Mouse (Mus musculus) lung, postnatal 0 days (tissue): Measurements from ENCODE around the gene Pakap. TPM values are rescaled to one million over a fixed set of nuclear protein-coding genes. Genes with fewer than 3 reads are reported as not detected.

Source experiments
- ATAC-seq: fragments of 200-750 bp; cut with Nextera tagmentation; 2 replicates; pipeline ENCODE4 v1.8.0; 2017; ENCODE audit warnings: moderate library complexity
- DNase-seq: peaks from one replicate; pipeline ENCODE4 v3.0.0-alpha.2; 2016; ENCODE audit warnings: low spot score
- H3K27ac ChIP-seq: fragments of 300-500 bp; sonication (generic); 2 replicates; pipeline ENCODE4 v1.5.1; 2014; ENCODE audit warnings: antibody characterized with exemption, mild to moderate bottlenecking, low read length, mixed read lengths
- H3K27me3 ChIP-seq: fragments of 300-500 bp; sonication (generic); replicated peaks from 2 replicates; pipeline ENCODE4 v1.6.1; 2014; ENCODE audit warnings: low read length, mixed read lengths; ENCODE audit not compliant: insufficient read depth
- H3K36me3 ChIP-seq: fragments of 300-500 bp; sonication (generic); 2 replicates; pipeline ENCODE4 v1.6.1; 2014; ENCODE audit warnings: low read length, mixed read lengths; ENCODE audit not compliant: insufficient read depth
- H3K4me1 ChIP-seq: fragments of 300-500 bp; sonication (generic); 2 replicates; pipeline ENCODE4 v1.6.1; 2014; ENCODE audit warnings: antibody characterized with exemption, low read depth, low read length, mixed read lengths; ENCODE audit not compliant: insufficient read depth
- H3K4me2 ChIP-seq: fragments of 300-500 bp; sonication (generic); replicated peaks from 2 replicates; pipeline ENCODE4 v1.6.1; 2014; ENCODE audit warnings: low read depth, mild to moderate bottlenecking, low read length, moderate library complexity, mixed read lengths
- H3K4me3 ChIP-seq: fragments of 300-500 bp; sonication (generic); 2 replicates; pipeline ENCODE4 v1.5.1; 2014; ENCODE audit warnings: low read depth, low read length
- H3K9ac ChIP-seq: fragments of 300-500 bp; sonication (generic); replicated peaks from 2 replicates; pipeline ENCODE4 v1.6.1; 2014; ENCODE audit warnings: low read depth, mild to moderate bottlenecking
- H3K9me3 ChIP-seq: fragments of 300-500 bp; sonication (generic); 2 replicates; pipeline ENCODE4 v1.6.1; 2016; ENCODE audit warnings: low read length, mixed read lengths
- CTCF ChIP-seq: IDR thresholded peaks from 2 replicates; pipeline ENCODE4 v1.5.1; 2016; ENCODE audit warnings: antibody characterized with exemption, mild to moderate bottlenecking
- EP300 ChIP-seq: IDR thresholded peaks from 2 replicates; pipeline ENCODE4 v1.6.1; 2016; ENCODE audit warnings: antibody characterized with exemption, mild to moderate bottlenecking, control low read depth
- WGBS: fragments of 180-500 bp; shearing (Covaris S2); extraction: QIAGEN DNeasy Blood & Tissue Kit; methylation state at CpG from one replicate; pipeline ENCODE4 v1.1.7; 2014; 5-methylcytosine and 5-hydroxymethylcytosine counted together
- polyA plus RNA-seq: library from polyadenylated mRNA; unstranded; fragments of >200 nt; fragmentation: Nextera tagmentation; extraction: Ambion mirVana; gene quantifications from 2 replicates; pipeline ENCODE4 v1.2.1, GENCODE M21; 2015

The Pakap gene
- polyA plus RNA-seq, 1 experiment from 2014 or later, result 60.5 TPM

GRCm38 (mm10) chr4:57534232-57534631 is 33.7 kb upstream of the Pakap start:
- Histone ChIP-seq H3K4me2 (no peak overlapping the region), H3K9me3 (no peaks in the 10 kb centered on the region), H3K4me3 (no peak overlapping the region), H3K36me3 (no peaks in the 10 kb centered on the region), H3K27ac (no peak overlapping the region), H3K9ac (no peak overlapping the region), H3K4me1 (peaks cover 3% of the 10 kb centered on the region; the same call in 1 of the 2 replicates), H3K27me3 (no peaks in the 10 kb centered on the region)
- DNase-seq (no peak), ATAC-seq (no peak)
- TF ChIP-seq EP300, result no peak
- no peak for TF ChIP-seq CTCF
- 39% methylated on average over 6 of the region's 6 CpGs for WGBS

DNA sequence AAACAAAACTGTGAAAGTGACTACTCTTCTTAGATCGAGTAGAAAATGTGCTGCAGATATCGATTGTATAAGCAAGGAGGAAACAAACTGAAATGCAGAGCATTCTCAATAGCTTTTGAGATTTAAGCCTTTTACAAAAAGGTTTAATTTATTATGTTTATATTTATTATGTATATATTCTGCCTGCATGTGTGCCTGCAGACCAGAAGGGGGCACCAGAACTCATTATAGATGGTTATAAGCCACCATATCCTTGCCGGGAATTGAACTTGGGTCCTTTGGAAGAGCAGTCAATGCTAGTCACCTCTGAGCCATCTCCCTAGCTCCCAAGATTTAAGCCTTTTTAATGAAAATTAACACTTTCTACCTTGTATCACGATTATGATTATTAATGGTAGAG is 32.9 kb upstream of the Pakap start:
- TF ChIP-seq EP300 (no peak), CTCF (peak; percentile 36)
- Histone ChIP-seq H3K4me1 (peaks cover 3% of the 10 kb centered on the region; the same call in 1 of the 2 replicates), H3K27me3 (no peaks in the 10 kb centered on the region), H3K9ac (no peak overlapping the region), H3K27ac (no peak overlapping the region), H3K4me3 (no peak overlapping the region), H3K4me2 (no peak overlapping the region), H3K9me3 (no peaks in the 10 kb centered on the region), H3K36me3 (no peaks in the 10 kb centered on the region)
- DNase-seq (no peak), ATAC-seq (no peak)
- WGBS, result 86% methylated on average over 4 of the region's 4 CpGs

DNA sequence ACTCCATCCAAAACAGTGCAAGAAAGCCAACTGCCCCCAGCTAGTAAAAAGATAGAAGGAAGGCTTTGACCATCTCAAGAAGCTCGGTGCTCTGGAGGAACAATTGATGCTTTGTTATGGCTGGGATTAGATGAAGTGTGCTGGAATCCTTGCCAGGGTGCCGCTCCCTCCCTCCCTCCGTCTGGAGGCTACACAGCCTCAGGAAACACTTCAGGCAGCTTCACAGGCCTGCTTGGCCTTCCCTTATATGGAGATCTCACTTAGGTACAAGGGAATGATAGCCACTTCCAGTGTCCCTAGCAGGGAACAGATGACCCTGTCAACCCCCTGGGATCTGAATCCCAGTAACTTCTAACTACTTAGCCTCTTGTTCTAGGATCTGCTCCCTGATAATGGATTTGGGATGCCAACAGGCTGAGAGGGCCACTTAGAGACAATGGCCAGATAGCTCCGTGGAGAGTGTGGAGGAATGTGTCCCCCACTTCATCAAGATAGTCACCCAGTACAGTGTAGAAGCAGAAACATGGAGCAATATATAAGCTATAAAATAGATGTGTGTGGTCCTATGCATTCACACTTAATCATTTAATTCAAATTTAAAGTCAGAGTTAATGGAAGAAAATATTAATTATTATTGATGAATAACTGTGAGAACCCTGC is 29.8 kb upstream of the Pakap start:
- WGBS, result 4% methylated on average over 4 of the region's 4 CpGs
- Histone ChIP-seq H3K27ac (no peak overlapping the region), H3K9ac (no peak overlapping the region), H3K4me2 (no peak overlapping the region), H3K9me3 (no peaks in the 10 kb centered on the region), H3K36me3 (no peaks in the 10 kb centered on the region), H3K4me3 (no peak overlapping the region), H3K27me3 (no peaks in the 10 kb centered on the region), H3K4me1 (peaks cover 3% of the 10 kb centered on the region; the same call in 1 of the 2 replicates)
- DNase-seq (peak; percentile 76), ATAC-seq (peak; percentile 86)
- TF ChIP-seq EP300 (0 out of 2 replicates have a peak, but pooled peaks have one; percentile 19), CTCF (no peak)

- DNase-seq (peak; percentile 55), ATAC-seq (peak; percentile 77)
- no peak for TF ChIP-seq CTCF
- no peak for TF ChIP-seq EP300
- H3K9ac ChIP-seq, result no peak overlapping the region
- H3K9me3 ChIP-seq, result no peaks in the 10 kb centered on the region
- no peaks in the 10 kb centered on the region for H3K36me3 ChIP-seq
- H3K27me3 ChIP-seq, result no peaks in the 10 kb centered on the region
- WGBS, result 3% methylated on average over 6 of the region's 6 CpGs
- peak overlapping the region; percentile 6 for H3K4me3 ChIP-seq
- H3K4me2 ChIP-seq, result peak overlapping the region; percentile 46
- H3K4me1 ChIP-seq, result no peaks in the 10 kb centered on the region; the same call in 1 of the 2 replicates
- no peak overlapping the region; the same call in 1 of the 2 replicates for H3K27ac ChIP-seq
Measured at GRCm38 (mm10) chr4:57543692-57544256, 24.2 kb upstream of the Pakap start.

DNA sequence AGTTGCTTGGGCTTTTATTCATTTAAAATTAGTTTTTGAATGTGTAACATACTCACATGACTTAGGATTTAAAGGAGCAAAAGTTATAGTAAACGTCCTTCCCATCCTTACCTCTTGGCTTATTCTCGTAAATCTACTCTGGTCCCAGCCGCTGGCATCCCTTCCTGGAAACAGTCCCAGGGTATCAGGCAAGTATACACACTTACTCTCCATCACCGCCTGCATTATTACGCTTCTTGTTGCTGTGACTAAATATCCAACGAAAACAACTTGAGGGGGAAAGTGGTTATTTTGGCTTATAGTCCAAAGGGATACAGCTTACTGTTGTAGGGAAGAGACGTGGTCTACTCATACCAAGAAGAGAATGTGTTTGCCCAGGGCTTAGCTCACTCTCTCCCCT is 20.2 kb upstream of the Pakap start:
- H3K4me3 ChIP-seq, result no peak overlapping the region
- H3K27me3 ChIP-seq, result no peaks in the 10 kb centered on the region
- no peak overlapping the region for H3K27ac ChIP-seq
- TF ChIP-seq CTCF (no peak), EP300 (no peak)
- no peaks in the 10 kb centered on the region; the same call in 1 of the 2 replicates for H3K4me1 ChIP-seq
- no peak for ATAC-seq
- no peaks in the 10 kb centered on the region for H3K36me3 ChIP-seq
- no peak overlapping the region for H3K9ac ChIP-seq
- no peak for DNase-seq
- H3K4me2 ChIP-seq, result no peak overlapping the region
- 60% methylated on average over 7 of the region's 7 CpGs for WGBS
- H3K9me3 ChIP-seq, result no peaks in the 10 kb centered on the region

- Histone ChIP-seq H3K9ac (no peak overlapping the region), H3K4me2 (no peak overlapping the region), H3K27ac (no peak overlapping the region), H3K4me1 (no peaks in the 10 kb centered on the region), H3K9me3 (no peaks in the 10 kb centered on the region), H3K27me3 (no peaks in the 10 kb centered on the region), H3K36me3 (no peaks in the 10 kb centered on the region), H3K4me3 (no peak overlapping the region)
- TF ChIP-seq EP300 (no peak), CTCF (no peak)
- ATAC-seq, result no peak
- DNase-seq, result peak; percentile 23
- WGBS, result 41% methylated on average over 1 of the region's 1 CpGs
Measured at GRCm38 (mm10) chr4:57550216-57550615, 17.8 kb upstream of the Pakap start.
